Mouse (Mus musculus) thymus, postnatal 25 days (tissue): ENCODE data around the gene Pcgf2.
A peak's percentile ranks its signal among the peaks of the same experiment; 100 is the strongest.
"Not testable (repeated sequence)": the region's sequence is repeated elsewhere in the genome, so short reads cannot be mapped to it uniquely, and the experiment has no call there.

Experiments
- DNase-seq: peaks from one replicate; pipeline ENCODE4 v3.0.0; 2022

Pcgf2 gene

DNA sequence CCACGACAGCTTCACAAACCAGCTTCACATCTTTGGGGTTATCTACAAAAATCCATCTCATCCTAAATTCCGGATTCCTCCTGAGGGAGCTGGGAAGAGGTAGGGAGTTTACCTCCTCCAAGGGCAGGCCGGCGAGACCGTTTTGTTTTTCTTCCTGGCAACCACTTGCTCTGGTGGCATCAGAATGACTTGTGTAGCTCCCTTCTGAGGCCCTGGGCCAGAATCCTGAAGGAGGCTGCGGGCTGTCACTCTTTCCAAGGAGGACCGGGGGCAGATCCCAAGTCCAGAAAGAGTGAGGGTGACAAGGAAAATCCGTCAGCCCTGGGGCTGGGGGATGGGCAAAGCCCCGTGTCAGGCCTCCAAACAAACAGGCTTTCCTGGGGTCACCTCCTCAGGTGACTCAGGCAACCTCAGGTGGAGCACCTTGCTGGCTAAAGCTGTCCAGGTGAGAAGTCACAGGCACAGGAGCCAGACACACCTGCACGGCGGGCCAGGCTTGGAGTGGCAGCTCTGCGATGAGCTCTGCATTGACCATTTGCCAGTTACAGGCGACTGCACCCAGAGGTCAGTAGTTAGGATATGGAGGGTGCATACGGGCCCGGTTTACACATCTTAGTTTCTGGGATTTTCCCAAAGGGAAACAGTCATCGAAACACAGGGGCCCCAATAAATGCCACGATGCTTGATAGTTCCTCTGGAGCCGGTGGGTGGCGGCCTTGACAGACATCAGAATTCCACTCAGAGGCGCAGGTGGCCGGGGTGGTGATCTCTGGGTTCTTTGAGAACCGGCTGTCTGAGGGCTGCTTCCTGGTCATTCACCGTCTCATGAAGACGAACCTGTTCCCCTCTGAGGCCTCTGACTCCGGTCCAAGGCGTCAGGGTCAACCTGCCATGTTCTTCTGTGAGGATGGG is 17.3 kb upstream of the Pcgf2 start:
- no peak for DNase-seq

DNA sequence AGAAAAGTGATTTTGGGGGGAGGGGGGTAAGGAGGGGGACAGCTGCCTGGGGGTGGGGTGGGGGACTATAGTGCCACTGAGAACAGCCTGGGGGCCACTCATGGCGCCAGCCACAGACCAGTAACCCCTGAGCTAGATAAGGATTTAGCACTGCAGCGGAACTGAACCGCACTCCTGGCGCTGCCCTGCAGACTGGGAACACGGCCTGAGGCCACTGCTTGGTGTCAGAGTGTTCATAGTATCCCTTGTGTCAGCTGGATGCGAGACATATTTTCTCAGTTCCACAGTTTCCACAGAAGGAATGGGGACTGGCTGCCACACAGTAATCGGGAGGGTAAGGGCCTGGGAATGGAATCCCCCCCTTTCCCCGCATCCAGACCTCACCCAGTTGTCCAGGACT is 15.7 kb upstream of the Pcgf2 start:
- no peak for DNase-seq

DNA sequence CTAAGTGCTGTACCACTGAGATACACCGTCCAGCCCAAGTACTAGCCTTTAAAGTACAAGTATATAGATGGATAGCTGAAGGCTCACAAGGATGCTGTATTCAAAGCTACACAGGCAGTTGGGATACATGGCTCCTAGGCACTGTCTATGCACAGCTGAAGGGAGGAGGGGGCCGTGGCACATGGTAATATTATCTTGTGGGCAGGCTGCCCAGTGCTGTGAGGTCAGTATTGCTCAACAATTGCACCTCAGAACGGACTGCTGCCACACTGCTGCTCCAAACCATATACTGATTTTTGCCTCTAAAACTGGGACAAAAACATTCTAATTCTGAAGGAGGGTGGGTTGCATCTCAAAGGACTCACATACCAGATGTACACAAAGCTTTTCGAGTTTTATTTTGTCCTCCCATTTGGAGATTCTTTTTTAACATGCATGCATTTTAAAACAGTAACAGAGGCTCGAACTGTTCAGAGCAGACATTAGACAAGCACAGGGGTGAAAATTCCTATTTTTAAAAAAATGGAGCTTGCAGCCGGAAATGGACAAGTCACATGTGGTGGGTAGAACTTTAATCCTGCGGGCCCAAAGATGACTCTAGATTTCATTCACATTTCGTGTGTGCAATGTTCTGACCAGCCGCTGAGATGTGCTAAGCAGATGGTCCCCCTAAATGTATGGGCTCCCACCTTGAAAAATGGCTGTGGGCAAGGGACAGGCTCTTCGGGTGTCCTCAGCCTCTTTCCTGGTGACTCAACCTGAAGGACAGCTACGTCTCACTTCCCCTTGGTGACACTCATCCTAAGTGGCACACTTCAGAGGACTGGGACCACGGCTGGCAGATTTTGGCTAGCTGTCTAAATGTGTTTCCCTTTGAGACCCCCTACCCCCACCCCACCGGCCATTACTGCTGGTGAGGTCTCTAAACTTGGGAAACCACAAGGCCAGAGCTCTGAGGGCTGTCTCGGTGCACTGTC is 14.8 kb upstream of the Pcgf2 start:
- no peak for DNase-seq

DNA sequence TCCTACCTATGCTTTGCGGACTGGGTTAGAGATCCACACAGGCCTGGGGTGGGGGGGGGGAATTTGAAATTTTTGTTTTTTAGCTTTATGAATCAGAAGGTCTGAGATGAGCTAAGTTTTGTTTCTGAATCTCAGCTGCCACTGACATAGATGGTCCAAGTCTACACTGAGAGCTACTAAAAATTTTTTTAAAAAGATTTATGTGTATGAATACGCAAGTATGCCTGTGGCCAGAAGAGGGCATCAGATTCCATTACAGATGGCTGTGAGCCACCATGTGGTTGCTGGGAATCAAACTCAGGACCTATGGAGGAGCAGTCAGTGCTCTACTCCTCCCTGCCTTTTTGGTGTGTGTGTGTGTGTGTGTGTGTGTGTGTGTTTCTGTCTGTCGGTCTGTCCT is 14.1 kb upstream of the Pcgf2 start:
- no peak for DNase-seq

DNA sequence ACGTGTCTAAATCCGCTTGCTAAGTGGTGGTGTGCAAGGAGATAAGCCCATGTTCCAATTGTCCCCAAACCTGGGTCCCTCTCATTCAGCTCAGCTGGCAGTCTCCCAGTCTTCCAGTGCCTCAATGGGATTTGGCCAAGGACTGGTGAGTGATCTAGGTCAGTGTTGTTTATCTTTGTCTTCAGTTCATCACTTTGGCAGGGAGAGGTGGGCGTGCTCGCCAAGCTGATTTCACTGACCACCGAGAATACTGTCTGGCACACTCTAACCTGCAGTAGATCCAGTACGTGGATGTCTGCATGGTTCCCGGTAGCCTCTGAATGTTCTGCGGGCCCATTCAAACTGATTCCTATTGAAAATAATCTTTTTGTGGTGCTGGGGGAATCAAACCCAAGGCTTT is 13.6 kb upstream of the Pcgf2 start:
- DNase-seq, result no peak

DNA sequence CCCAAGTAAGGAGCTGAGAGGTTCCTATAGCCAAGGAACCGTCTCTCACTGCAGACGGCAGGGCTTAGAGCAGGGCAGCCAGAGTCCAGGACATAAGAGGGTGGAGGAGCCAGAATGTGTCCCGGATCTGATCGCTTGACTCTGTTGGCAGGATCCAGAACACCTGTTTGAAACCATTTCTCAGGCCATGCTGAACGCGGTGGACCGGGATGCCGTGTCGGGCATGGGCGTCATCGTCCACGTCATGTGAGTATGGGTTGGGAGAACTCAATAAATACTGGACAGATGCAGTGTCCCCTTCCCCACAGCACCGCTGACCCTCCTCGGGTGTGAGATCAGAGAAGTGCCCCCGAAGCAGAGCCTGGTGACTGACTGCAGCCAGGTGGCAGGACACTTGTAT is 12.0 kb upstream of the Pcgf2 start:
- DNase-seq, result no peak

DNA sequence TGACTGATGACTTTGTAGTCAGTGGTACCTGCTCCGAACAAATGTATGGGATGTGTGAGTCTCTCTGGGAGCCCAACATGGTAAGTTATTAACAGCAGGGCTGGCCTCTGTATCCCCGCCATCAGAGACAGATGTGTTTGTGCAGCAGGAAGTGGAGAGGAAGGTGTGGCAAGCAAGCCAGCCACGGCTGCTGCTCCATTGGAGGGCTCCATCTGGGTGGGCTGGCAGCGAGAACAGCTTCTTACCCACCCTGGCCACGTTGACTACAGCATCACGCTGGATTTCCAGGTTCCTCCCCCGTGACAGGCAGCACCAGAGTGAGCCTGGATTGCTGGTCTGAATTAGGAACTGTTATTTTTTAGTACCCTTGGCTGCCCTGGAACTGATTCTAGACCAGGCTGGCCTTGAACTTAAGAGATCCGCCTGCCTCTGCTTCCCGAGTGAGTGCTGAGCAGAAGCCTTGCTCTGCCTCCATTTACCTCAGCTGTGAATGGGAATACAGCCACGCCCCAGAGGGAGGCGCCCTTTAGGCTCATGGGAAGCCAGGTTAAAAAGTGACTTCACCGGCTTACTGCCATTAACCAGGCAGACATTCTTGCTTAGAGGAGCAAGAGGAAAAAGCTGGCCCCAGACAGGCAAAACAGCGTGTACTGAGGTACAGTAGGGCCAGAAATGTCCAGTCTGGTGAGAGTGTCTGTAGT is 11.1 kb upstream of the Pcgf2 start:
- no peak for DNase-seq

DNA sequence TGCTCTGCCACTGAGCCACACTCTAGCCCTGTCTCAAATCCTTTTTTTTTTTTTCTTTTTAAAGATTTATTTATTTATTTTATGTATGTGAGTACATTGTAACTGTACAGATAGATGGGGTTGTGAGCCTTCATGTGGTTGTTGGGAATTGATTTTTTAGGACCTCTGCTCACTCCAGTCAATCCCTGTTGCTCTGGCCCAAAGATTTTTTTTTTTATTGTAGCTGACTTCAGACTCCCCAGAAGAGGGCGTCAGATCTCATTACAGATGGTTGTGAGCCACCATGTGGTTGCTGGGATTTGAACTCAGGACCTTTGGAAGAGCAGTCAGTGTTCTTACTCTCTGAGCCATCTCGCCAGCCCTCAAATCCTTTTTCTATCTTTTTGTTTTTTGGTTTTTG is 9.8 kb upstream of the Pcgf2 start:
- not testable (repeated sequence) for DNase-seq

DNA sequence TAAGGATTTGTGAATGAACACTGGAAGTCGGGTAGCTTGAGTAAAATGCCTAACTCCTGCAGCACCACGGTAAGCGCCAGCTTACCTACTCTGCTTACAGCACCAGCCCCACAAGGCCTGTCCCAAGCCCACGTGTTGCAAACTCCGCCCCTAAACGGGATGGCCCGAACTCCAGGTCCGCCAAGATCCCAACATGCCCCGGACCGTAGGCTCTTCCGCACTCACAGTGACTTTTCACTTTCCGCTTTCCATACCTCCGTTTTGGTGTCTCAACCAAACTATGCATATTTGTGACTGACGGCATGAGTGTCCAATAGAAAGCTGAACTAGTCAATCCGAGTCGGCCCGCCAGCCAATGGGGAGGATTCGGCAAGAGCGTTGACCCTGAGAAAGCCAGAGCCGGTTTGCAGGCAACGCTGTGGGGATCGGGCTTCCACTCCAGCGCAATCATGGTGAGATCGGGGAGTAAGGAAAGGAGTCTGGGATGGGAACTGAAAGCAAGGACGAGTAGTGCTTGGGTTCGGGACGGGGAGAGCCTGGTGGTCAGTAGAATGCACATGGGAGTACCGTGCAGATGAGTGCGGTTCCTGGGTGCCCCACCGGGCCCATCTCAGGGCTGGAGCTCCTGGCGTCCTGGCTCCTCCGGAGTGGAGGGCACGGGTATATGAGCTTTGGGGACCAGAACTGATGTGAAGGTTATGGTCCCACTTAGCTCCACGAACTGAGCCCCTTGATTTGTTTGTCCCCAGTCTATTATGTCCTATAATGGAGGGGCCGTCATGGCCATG is 2.9 kb upstream of the Pcgf2 start, which contains the start of gene Psmb3:
Gene Psmb3 (plus strand): TSS at position 361 of the 788 bp plus-strand sequence.
- peak; percentile 98 for DNase-seq

DNA sequence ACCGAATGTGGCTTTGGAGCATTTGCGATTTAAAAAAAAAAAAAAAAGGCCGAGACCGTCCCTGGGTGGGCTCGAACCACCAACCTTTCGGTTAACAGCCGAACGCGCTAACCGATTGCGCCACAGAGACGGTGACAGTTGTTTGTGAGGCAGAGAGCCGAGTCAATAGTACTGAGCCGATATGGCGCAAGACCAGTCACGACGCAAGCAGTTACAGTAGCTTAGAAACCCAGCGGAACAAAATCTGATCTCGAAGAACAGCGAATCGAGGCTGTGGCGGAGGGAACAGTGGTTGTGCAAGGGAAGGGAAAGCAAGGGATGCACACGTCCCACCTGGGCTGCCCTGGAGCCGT is 2.1 kb upstream of the Pcgf2 start:
- DNase-seq, result peak; percentile 87

DNA sequence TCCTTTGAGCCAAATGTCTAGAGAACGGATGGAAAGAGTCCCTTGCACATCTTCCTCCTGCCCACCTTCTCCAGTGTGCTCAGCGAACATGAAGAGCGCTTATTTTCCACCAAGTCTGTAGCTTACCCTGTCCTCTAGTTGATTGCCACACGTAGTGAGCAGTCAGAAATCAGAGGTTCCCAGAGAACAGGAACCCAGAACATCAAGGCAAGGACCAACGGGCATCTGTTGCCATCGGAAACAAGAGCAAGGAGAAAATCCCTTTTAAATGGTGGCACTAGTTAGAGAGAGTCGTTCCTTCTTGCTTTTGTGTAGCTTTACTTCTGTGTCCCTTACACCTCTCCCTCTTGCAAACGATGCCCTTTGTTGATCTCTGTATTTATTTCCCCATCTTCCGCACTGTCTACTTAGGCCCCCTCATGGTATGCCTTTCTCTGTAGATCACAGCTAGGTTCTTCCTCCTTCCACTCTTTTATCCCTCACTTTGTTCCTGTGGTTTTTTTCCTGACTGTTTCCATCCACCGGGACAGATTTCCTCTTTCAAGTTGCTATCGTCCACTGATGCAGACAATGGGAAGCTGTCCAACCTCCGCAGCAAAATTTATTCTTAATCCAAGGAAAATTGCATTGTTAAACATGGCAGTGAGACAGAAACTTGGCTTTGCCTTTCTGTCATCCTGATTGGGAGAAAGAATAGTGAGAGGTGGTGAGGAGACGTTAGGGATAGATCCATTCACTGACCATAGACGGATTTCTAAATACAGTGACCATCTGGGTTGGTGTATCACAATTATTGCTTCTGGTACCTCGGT is 1.5 kb upstream of the Pcgf2 start:
- no peak for DNase-seq

DNA sequence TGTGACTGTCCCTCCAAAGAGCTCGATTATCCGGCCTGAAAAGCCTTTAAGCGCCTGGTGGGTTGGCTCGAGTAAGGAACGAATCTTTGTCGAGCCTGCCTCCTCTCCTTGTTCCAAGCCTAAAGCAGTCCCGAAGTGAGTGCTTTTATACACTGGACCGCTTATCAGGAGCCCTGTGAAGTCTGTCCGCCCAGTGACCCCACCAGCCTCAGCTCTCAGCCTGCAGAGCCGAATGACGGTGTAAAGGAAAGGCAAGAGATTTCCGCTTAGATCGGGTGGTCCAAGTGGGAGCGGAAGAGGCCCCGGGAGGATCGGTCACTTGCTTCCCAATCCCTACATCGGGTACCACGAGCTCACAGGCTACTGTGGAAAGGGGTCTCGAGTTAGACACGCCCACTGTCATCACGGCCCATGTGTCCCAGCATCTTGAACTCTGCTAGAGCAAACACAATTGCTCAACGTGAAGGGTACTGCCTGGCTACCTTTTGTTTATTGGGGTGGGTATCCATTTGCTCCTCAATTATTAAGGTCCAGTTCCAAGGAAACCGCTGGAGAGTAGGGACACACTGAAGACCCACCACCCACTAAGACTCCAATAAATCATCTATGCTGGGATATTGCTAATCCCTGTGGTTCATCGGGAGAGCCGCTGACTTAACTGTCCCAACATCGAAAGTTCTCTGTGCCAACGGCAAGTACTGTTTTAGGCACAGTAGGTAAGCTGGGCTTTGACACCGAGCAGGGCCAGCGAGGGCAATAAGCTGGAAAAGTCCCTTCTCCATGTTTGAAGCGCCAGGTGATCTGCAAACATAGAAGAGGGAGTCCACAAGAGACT is 666 bp upstream of the Pcgf2 start:
- peak; percentile 18 for DNase-seq

DNA sequence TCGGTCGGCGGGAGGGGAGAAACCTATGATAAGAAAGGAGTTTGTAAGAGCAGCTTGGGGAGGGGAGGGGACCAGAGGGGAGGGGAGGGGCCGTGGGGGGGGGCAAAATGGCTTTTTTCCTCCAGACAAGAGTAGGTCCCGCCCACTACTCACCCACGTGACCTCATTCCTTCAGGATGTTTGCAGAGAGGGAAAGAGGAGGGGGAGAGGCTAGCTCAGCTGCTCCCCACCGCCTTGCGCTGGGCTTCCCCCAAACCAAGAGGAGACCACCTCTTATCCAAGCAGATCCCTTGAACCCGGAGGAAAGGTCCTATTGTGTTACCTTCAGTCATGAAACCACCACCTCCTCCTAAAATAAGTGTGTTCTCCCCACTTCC is 683 bp downstream of the Pcgf2 start:
- peak; percentile 41 for DNase-seq

DNA sequence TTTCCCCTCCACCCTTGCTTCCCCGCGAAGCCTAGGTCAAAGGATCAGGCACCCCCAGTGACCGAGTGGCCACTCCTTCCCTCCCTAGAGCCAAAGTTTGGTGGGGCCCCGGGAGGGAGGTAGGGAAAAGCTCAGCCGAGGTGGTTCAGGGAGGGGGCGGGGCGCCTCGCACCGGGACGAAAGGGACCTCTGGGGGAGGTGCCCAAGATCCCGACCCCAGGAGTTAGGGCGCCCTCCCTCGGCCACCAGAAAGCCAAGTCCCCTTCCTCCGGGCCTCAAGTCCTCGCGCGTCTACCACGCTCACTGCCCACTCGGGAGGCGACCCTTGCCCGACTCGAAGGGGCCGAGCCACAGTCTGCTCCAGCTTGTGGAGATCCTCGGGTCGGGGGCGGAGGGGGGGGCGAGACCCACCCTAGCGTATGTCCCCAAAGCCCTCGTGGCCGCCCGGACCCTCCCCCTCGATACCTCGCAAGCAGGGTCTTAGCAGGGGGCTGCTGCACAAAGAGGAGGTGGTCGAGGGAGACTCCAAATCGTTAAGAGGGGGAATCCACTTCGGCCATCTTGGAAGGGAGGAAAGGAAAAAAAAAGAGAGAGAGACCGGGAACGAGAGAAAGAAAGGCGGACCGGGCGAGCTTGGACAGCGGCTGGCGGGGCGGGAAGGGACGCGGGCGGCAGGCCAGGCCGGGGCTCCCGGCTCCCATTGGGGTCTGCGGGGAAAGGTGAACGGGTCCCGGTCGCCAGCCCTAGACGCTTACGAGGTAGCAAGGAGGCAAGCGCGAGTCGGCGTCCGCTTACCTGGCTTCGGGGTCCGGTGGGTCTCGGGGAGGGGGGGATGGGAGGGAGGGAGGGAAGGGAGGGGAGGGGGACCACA is 1.3 kb downstream of the Pcgf2 start:
- DNase-seq, result peak; percentile 40

DNA sequence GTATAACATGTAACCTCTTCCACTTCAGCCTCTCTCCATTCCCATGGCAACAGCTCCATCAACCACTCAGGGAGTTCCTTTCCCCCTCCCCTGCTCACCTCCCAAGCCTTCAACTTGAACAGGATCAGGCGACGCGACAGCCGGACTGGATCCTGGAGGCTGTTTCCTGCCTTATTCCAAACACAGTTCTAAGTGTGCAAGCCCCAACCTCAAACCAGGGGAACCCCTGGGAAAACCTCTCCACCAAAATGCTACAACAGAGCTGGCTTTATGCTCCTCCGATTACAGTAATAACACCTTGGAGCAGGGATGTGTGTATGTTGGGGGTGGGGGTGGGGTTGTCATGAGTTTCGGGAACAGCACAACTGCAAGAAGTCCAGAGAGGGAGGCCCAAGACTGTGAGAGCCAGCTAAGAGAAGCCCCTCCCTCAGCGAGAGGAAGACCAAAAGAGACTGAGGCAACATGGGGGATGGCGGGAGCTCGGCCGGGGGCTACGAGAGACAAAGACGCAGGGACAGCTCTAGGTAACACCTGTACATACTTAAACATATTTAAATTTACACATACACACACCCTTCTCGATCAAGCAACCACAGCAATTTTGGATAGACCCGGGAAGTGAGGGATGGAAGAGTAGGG is 2.3 kb downstream of the Pcgf2 start:
- no peak for DNase-seq

DNA sequence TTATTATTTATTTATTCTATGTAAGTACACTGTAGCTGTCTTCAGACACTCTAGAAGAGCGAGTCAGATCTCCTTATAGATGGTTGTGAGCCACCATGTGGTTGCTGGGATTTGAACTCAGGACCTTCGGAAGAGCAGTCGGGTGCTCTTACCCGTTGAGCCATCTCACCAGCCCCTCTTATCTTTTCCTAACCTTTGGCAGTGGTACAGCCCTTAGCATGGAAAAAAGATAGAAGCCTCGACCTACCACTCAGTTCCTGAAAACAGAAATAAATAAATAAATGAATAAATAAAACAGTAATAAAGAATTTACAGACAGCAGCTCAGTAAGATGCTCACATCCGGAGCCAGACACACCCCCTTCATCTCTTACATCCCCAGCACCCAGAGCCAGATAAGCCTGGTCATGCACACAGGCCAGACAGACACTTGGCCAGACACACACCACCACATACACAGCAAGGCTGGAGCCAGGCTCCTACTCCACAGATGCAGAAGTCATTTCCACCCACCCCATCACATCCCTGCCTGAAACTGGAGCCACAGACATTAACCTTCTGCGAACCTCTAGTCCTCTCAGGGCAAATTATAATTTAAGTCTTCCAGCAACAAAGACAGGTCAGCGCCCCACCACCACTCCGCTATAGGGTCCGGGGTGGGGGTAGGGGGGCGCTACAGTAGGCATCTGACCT is 3.0 kb downstream of the Pcgf2 start:
- no peak for DNase-seq

DNA sequence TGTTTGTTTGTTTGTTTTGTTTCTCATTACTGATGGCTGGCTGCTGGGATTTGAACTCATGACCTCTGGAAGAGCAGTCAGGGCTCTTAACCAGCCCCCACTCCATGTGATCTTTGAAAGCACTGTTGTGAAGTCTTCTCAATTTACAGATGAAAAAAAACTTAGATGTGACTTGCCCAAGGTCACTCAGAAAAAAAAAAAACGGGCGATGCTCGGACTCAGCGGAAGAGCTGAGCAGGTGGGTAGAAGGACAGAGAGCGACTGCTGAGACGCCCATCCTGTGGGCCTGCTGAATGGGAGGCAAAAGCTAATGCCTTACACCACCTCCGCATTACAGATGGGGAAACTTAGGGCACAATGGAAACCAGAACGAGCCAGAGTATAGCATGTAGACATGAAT is 3.6 kb downstream of the Pcgf2 start:
- DNase-seq, result no peak

DNA sequence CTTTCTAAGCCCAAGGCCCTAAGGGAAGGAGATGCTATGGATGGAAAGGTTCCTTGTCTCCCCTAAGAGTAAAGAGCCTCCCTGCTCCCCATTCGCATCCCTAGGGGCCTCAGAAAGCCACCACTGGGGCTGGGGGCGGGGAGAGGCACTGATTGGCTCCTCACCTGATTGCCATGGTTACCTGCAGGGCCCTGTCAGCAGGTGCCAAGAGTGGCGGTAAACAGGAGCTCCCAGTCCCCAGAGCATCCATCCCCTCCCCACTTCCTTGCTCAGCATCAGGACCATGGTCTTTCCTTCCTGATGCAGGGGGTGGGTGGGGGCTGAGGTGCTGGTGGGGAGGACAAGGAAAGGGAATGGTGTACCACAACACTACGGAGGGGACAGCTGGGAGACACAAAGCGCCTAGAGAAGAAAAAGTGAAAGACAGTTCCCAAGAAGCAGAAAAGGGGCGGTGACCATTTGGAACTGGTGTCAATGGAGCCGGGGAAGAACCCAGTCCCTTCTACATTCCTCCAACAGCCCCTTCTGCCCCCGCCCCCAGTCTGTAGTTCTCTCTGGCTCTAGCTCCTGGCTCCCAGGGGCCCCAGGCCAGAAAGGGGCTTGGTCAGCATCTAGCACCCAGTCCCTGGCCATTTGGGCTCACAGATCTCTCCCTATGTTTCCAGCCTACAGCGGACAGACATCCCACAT is 4.4 kb downstream of the Pcgf2 start:
- DNase-seq, result no peak
